Mouse (Mus musculus) myocyte (in vitro differentiated cells): ENCODE measurements around the gene AI837181. TPM values are rescaled to one million over a fixed set of nuclear protein-coding genes. Genes with fewer than 3 reads are reported as not detected.

Source experiments
- H3K27me3 ChIP-seq: one replicate; pipeline ENCODE4 v1.6.1; 2011; ENCODE audit not compliant: control insufficient read depth, insufficient read depth, insufficient read length
- H3K36me3 ChIP-seq: one replicate; pipeline ENCODE4 v1.6.1; 2011; ENCODE audit not compliant: control insufficient read depth, insufficient read depth
- H3K4me2 ChIP-seq: one replicate; pipeline ENCODE4 v1.6.1; 2011; ENCODE audit warnings: low read depth, control low read depth
- H3K4me3 ChIP-seq: one replicate; pipeline ENCODE4 v1.5.1; 2011; ENCODE audit warnings: mild to moderate bottlenecking, control low read depth, moderate library complexity
- H3K79me2 ChIP-seq: one replicate; pipeline ENCODE4 v1.6.1; 2011; ENCODE audit not compliant: control insufficient read depth, insufficient read depth
- H3ac ChIP-seq: one replicate; pipeline ENCODE4 v1.6.1; 2011; ENCODE audit not compliant: control insufficient read depth, insufficient read length
- CEBPB ChIP-seq: IDR thresholded peaks from 2 replicates; pipeline ENCODE4 v1.6.1; 2011; ENCODE audit warnings: mild to moderate bottlenecking, moderate library complexity; ENCODE audit not compliant: poor library complexity, insufficient read depth, severe bottlenecking
- E2F4 ChIP-seq: IDR thresholded peaks from one replicate; pipeline ENCODE4 v1.6.1; 2011; ENCODE audit warnings: mild to moderate bottlenecking, control low read depth, moderate library complexity; ENCODE audit not compliant: insufficient read depth
- MAX ChIP-seq: IDR thresholded peaks from one replicate; pipeline ENCODE4 v1.6.1; 2011; ENCODE audit warnings: low read depth, mild to moderate bottlenecking, control low read depth
- MYOD1 ChIP-seq, 3 experiments: IDR thresholded peaks; one replicate each; pipeline ENCODE4 v1.6.1; 2011; ENCODE audit warnings: control low read depth in 2 of 3, low read depth in 2 of 3, mild to moderate bottlenecking in 2 of 3, moderate library complexity in 1 of 3; ENCODE audit not compliant: insufficient read length in 2 of 3, control insufficient read depth in 1 of 3
- MYOG ChIP-seq, 3 experiments: IDR thresholded peaks; one replicate each; pipeline ENCODE4 v1.6.1; 2011; ENCODE audit warnings: control low read depth in 2 of 3, low read depth in 2 of 3, mild to moderate bottlenecking in 2 of 3; ENCODE audit not compliant: insufficient read length in 2 of 3, control insufficient read depth in 1 of 3, insufficient read depth in 1 of 3
- POLR2A ChIP-seq: IDR thresholded peaks from one replicate; pipeline ENCODE4 v1.6.1; 2011; ENCODE audit warnings: low read depth, mild to moderate bottlenecking, control low read depth, moderate library complexity; ENCODE audit not compliant: insufficient read length
- POLR2AphosphoS2 ChIP-seq: IDR thresholded peaks from one replicate; pipeline ENCODE4 v1.6.1; 2011; ENCODE audit warnings: low read depth, control low read depth; ENCODE audit not compliant: insufficient read length
- REST ChIP-seq: IDR thresholded peaks from one replicate; pipeline ENCODE4 v1.6.1; 2011; ENCODE audit warnings: mild to moderate bottlenecking, control low read depth, moderate library complexity; ENCODE audit not compliant: insufficient read depth, insufficient read length
- SRF ChIP-seq: IDR thresholded peaks from one replicate; pipeline ENCODE4 v1.6.1; 2011; ENCODE audit warnings: low read depth; ENCODE audit not compliant: control insufficient read depth, insufficient read length
- TCF12 ChIP-seq: IDR thresholded peaks from one replicate; pipeline ENCODE4 v1.6.1; 2011; ENCODE audit warnings: mild to moderate bottlenecking, control low read depth; ENCODE audit not compliant: poor library complexity, insufficient read depth, severe bottlenecking
- TCF3 ChIP-seq: IDR thresholded peaks from one replicate; pipeline ENCODE4 v1.6.1; 2011; ENCODE audit warnings: low read depth, control low read depth; ENCODE audit not compliant: insufficient read length
- USF1 ChIP-seq: IDR thresholded peaks from one replicate; pipeline ENCODE4 v1.6.1; 2011; ENCODE audit warnings: low read depth, mild to moderate bottlenecking, control low read depth, moderate library complexity
- polyA plus RNA-seq: library from polyadenylated mRNA; unstranded; fragments of >200 nt; fragmentation: generic; extraction: Trizol; gene quantifications from one replicate; pipeline ENCODE4 v1.2.1, GENCODE M21; 2012; ENCODE audit warnings: missing spikeins

Gene AI837181
- 69.9 TPM for polyA plus RNA-seq

- TF ChIP-seq E2F4, result no peak
- TF ChIP-seq POLR2A, result peak; percentile 64
- H3ac ChIP-seq, result peak within 1 kb of the TSS; percentile 83
- peak within 1 kb of the TSS; percentile 68 for H3K4me3 ChIP-seq
- H3K27me3 ChIP-seq, result no peaks in the 10 kb centered on the region
- H3K79me2 ChIP-seq, result peaks cover 31% of the 10 kb centered on the region
- peaks cover 18% of the 10 kb centered on the region for H3K36me3 ChIP-seq
- H3K4me2 ChIP-seq, result peak within 1 kb of the TSS; percentile 98
Measured at GRCm38 (mm10) chr19:5424782-5425741, at the start of gene AI837181, which contains the start of gene Drap1. TSS of gene AI837181 (plus strand) at chr19:5425144. TSS of gene Drap1 (minus strand) at chr19:5424979.

- Histone ChIP-seq H3K36me3 (peaks cover 20% of the 10 kb centered on the region), H3K27me3 (no peaks in the 10 kb centered on the region), H3K4me2 (no peak overlapping the region), H3K4me3 (no peak overlapping the region), H3K79me2 (no peaks in the 10 kb centered on the region), H3ac (no peak overlapping the region)
- TF ChIP-seq SRF, result no peak
- TF ChIP-seq USF1, result no peak
- TF ChIP-seq CEBPB, result no peak
- TF ChIP-seq TCF12, result no peak
Measured at GRCm38 (mm10) chr19:5377446-5377845, 47.5 kb upstream of the AI837181 start.

- Histone ChIP-seq H3K36me3 (peaks cover 26% of the 10 kb centered on the region), H3K27me3 (no peaks in the 10 kb centered on the region), H3K4me2 (no peak overlapping the region), H3K4me3 (no peak overlapping the region), H3ac (no peak overlapping the region), H3K79me2 (peaks cover 27% of the 10 kb centered on the region)
- TF ChIP-seq SRF (no peak), TCF12 (no peak), REST (no peak), POLR2A (no peak), MYOD1 (IDR thresholded peaks at IDR 0.05; ENCODE audit: control insufficient read depth in 1 of 3, insufficient read length in 2 of 3, low read depth in 2 of 3) (no peak), E2F4 (no peak), MYOG (IDR thresholded peaks at IDR 0.05; ENCODE audit: control insufficient read depth in 1 of 3, insufficient read depth in 1 of 3, insufficient read length in 2 of 3, low read depth in 2 of 3) (no peak), TCF3 (no peak), CEBPB (no peak), MAX (no peak), USF1 (no peak), POLR2AphosphoS2 (no peak)
Measured at GRCm38 (mm10) chr19:5383326-5383725, 41.6 kb upstream of the AI837181 start.

- H3K36me3 ChIP-seq, result peaks cover 26% of the 10 kb centered on the region
- no peak overlapping the region for H3ac ChIP-seq
- H3K79me2 ChIP-seq, result peaks cover 34% of the 10 kb centered on the region
- TF ChIP-seq CEBPB (no peak), TCF12 (no peak), USF1 (no peak), TCF3 (no peak), MYOG (IDR thresholded peaks at IDR 0.05; ENCODE audit: control insufficient read depth in 1 of 3, insufficient read depth in 1 of 3, insufficient read length in 2 of 3, low read depth in 2 of 3) (no peak), MAX (no peak)
- H3K4me3 ChIP-seq, result no peak overlapping the region
- H3K4me2 ChIP-seq, result no peak overlapping the region
- H3K27me3 ChIP-seq, result no peaks in the 10 kb centered on the region
Measured at GRCm38 (mm10) chr19:5384715-5385114, 40.2 kb upstream of the AI837181 start.

- Histone ChIP-seq H3K36me3 (peaks cover 13% of the 10 kb centered on the region), H3K27me3 (no peaks in the 10 kb centered on the region), H3ac (peak overlapping the region; percentile 76), H3K79me2 (peaks cover 34% of the 10 kb centered on the region), H3K4me3 (peak overlapping the region; percentile 90), H3K4me2 (peak overlapping the region; percentile 89)
- TF ChIP-seq USF1 (no peak), E2F4 (no peak), TCF12 (no peak), MAX (no peak), MYOD1 (IDR thresholded peaks at IDR 0.05; ENCODE audit: control insufficient read depth in 1 of 3, insufficient read length in 2 of 3, low read depth in 2 of 3) (no peak), POLR2AphosphoS2 (no peak), TCF3 (no peak), REST (no peak), POLR2A (no peak)
Measured at GRCm38 (mm10) chr19:5388011-5388441, 36.9 kb upstream of the AI837181 start.
